Mouse (Mus musculus): ENCODE results near the gene Kmt2c.

DNA sequence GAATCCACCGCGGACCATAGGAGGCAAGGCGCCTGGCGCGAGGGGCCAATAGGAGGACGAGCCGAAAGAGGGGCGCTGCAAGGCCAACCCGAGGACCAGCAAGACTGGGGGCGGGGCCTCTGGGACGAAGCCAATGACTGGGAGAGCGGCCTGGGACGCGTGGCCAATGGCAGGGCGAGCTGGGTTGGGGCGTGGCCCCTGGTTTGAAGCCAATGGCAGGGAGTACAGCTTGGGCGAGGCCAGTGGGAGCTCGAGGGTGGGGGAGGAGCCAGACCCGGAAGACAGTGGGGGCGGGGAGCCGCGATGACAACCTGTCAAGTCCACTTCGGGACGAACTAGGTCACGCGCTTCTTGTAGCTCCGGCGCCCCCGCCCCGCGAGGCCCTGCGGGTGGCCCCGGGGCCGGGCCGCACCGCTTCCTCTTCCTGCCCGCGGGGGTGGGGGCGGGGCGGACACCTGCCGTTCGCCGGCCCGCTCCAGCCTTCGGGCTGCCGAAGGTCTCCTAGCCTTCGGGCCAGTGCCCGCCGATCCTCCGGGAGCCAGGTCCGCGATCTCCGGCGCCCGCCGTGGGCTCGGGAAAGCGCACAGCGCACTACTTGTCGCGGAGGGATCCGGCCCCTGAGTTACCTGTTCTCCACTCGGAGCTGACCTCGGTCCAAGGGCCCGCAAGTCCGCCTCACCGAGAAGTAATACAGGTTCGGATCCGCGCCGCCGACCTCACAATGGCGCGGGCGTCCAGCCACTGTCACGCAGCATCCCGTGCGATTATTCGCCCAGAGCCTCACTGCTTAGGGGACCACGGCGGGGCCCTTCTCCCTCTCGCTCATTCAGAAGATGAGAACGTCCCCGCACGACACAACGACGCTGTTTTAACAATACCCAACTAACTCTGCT, 31.2 kb upstream of the Kmt2c start:
- TF ChIP-seq POLR2A (IDR thresholded peaks at IDR 0.05; ENCODE audit: extremely low read depth, insufficient read depth, low read length) (peak; percentile 38; the same call in 1 of the 2 replicates), CTCF (IDR thresholded peaks at IDR 0.05; ENCODE audit: extremely low read depth, insufficient read depth, low read length) (no peak)

Data from cortical plate, adult 2 months (tissue).